Mouse (Mus musculus) central nervous system, embryonic 14 days (tissue): Measurements from ENCODE around the gene Slc15a2. TPM values are rescaled to one million over a fixed set of nuclear protein-coding genes. Genes with fewer than 3 reads are reported as not detected.

ENCODE experiments used
- polyA plus RNA-seq: library from polyadenylated mRNA; depleted of rRNA; stranded (reverse); fragments of >200 nt; gene quantifications from 2 replicates; pipeline ENCODE4 v1.2.3, GENCODE M21; 2012; rRNA removed

The Slc15a2 gene
- 14.1 and 15.3 TPM in 2 replicates for polyA plus RNA-seq

DNA sequence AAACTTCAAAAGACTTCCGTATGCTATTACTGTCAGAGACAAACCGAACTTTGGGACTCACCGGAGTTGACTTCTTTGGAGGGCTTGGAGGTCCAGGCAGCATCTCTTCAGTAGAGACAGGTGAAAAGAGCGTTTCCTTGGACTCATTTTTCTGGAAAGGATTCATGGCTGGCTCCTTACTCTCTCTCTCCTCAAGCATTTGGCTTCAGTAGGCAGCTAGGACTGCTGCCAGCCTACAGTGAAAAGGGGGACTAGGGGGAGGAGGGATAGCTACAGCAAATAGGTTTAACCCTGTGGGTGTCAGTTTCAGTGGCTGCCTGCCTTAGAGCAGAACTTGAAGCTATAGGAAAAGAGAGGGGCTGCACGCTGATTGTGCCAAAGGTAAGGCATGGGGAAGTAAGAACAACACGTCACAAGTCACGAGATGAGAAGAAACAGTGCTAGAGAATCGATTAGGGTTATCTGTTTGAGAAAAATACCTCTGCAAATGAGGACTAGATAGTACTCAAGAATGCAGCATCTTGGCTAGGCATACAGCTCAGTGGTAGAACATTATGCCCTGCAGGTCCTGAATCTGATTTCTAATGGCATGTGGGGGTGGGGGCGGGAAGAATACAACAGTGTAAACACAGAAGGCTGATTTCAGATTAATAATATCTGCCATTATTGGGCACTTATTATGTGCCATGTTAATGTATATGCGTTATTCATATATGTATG, at the start of gene Slc15a2:
TSS of gene Slc15a2 (minus strand) at position 369 of the 720 bp plus-strand sequence.

GRCm38 (mm10) chr16:36828054-36828786, 43.5 kb upstream of the Slc15a2 start, which contains the start of gene Iqcb1:
Gene Iqcb1, plus strand, starts transcription at chr16:36828385.

Other genes starting within 250 kb of the Slc15a2 start
- 0.04 and 0.09 TPM in 2 replicates for gene Casr, start 222.8 kb downstream of the Slc15a2 start, polyA plus RNA-seq
- gene Cd86, start 118.9 kb downstream of the Slc15a2 start, polyA plus RNA-seq = 1.5 and 1.8 TPM in 2 replicates
- 0.09 and 0.89 TPM in 2 replicates for gene Ildr1, start 91.0 kb downstream of the Slc15a2 start, polyA plus RNA-seq
- gene Iqcb1, start 43.4 kb upstream of the Slc15a2 start, polyA plus RNA-seq = 30.7 and 31.1 TPM in 2 replicates
- gene Eaf2, start 90.0 kb upstream of the Slc15a2 start, polyA plus RNA-seq = 0.54 and 1.0 TPM in 2 replicates
- 34.9 and 40.8 TPM in 2 replicates for gene Golgb1, start 90.2 kb upstream of the Slc15a2 start, polyA plus RNA-seq
- gene Hcls1, start 150.0 kb upstream of the Slc15a2 start, polyA plus RNA-seq = 4.2 and 5.1 TPM in 2 replicates
- 0.04 and 0.10 TPM in 2 replicates for gene Fbxo40, start 205.5 kb upstream of the Slc15a2 start, polyA plus RNA-seq
- gene Polq, start 226.8 kb upstream of the Slc15a2 start, polyA plus RNA-seq = 5.7 and 6.8 TPM in 2 replicates